Mouse (Mus musculus) CH12F3 (cell line): ENCODE measurements at regions not wholly inside any gene's neighbourhood (a gene's known extent, or its start where the extent isn't known, plus 50 kb on each side); places are given as distances from the start of the nearest gene placed in this dataset.

Experiments used
- in situ Hi-C: fragments of 300-500 bp; cut with MboI; formaldehyde crosslinking; loops from 2 replicates; pipeline ENCODE4 v1.14.3; 2020; ENCODE audit warnings: low sequenced_read_pairs

DNA sequence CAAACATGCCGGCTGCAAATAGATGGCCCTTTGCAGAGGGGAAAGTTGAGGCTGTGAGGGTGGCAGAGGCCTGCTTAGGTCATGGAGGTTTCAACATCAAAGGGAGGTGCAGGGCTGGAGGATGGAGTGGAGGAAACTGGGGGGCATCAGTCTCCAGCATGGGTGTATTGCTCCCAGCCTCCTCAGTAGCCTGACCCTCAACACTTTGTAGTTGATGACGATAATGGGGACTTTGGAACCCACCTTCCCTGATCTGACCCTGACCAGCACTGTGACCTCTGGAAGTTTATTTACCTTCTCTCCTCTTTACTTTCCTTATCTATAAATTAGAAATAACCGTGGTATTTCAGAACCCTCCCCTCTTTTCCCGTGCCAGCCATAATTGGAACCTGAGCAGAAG is 56.2 kb downstream of the Gm26897 start:
- in situ Hi-C loops = no loop called here

- in situ Hi-C loops = no loop called here
Observed at GRCm38 (mm10) chr5:111790527-111790926, 56.8 kb downstream of the Gm26897 start.

GRCm38 (mm10) chr5:111791089-111791561 is 57.4 kb downstream of the Gm26897 start:
- in situ Hi-C loops = no loop called here

DNA sequence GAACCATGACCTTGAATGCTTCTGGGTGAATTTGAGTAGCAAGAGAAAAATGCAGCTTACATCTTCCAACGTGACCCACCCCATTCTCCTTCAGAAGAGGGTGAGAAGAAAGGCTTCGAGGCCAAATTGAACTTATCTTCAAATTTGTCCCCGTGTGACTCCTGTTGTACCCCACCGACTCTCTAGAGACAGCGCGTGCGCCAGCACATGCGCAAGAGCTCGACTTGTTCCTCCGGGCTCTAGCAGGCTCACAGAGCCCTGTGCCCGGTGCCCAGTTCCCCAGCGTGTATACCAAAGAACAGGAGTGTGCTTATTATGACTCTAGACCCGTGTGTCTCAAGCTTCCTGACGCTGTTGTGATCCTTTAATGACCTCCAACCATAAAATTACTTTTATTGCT is 59.0 kb downstream of the Gm26897 start:
- in situ Hi-C loops = no loop called here

DNA sequence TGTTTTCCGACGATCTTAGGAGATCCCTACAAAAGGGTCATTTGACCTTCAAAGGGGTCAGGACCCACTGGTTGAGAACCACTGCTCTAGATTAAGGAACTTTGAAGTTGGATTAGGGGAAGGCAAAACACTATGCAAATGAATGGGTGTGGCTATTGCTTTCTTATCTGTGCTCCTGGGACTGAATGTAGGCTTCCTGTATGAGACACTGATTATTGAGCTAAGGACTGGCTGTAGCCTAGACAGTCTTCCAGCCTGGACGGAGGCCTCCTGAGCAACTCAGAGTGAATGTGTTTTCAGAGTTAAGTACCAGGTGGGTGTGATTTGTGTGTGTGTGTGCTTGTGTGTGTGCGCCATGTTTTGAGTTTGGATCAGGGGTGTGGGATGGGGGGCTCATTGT is 59.5 kb downstream of the Gm26897 start:
- in situ Hi-C loops = no loop called here

DNA sequence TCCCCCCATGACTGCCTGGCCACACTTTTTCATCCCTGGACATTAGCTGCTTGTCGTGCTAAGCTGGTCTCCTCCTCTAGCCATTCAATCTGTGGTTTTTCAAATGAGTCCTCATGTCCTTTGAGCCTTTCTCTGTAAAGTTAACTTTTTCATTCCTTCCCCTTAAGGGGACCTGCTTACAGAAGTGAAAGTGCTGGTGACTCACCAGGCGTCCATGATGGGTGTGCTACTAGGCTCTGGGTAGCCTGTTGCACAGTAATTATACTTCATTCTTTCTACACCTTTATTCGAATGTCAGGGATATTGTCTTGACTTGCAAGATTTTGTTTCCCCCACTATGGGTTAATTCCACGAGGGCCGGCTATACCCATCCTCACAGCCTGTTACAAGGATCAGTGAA is 63.2 kb downstream of the Gm26897 start:
- in situ Hi-C loops = no loop called here

GRCm38 (mm10) chr5:111799700-111800311 is 66.1 kb downstream of the Gm26897 start:
- in situ Hi-C loops = no loop called here

DNA sequence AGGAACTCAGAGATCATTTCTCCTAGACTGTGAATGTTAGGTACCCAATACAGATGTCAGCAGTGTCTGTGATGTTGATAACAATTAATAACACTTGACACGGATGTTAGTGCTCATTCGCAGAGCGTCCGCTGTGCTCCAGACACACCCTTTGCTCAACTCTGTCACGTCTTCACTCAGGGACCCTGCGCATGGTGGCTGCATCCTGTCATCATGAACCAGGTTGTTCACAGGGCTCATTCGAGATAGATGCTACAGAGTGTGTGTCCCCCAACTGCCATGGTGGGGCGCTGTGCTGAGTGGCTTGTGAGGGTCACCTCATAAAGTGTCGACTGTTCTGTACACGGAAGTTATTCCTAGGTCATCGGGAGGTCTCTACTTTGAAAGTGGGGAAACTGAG is 66.8 kb downstream of the Gm26897 start:
- in situ Hi-C loops = no loop called here

GRCm38 (mm10) chr5:111801051-111801450 is 67.3 kb downstream of the Gm26897 start:
- in situ Hi-C loops = no loop called here

GRCm38 (mm10) chr5:111804542-111804941 is 70.8 kb downstream of the Gm26897 start:
- in situ Hi-C loops = no loop called here

DNA sequence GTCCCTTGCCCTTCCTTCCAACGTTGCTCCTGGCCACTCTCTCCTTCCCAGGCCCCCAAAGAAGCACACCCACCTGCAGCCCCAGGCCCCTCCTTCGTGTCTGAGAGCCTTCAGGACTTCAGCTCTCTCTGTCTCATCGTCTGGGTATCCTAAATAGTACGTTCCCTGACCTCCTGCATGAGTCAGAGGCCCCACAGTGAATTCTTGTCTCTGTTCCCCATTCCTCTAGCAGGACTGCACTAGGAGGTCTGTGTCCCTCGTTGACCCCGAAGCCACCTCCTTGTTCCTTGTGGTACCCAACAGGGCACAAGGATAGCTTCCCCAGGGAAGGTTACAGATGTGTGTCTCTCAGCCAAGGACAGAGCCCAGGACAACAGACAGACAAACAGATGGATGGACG is 71.4 kb downstream of the Gm26897 start:
- in situ Hi-C loops = no loop called here

GRCm38 (mm10) chr5:111805761-111806191 is 72.1 kb downstream of the Gm26897 start:
- in situ Hi-C loops = no loop called here

GRCm38 (mm10) chr5:111810079-111810808 is 76.5 kb downstream of the Gm26897 start:
- in situ Hi-C loops = no loop called here

DNA sequence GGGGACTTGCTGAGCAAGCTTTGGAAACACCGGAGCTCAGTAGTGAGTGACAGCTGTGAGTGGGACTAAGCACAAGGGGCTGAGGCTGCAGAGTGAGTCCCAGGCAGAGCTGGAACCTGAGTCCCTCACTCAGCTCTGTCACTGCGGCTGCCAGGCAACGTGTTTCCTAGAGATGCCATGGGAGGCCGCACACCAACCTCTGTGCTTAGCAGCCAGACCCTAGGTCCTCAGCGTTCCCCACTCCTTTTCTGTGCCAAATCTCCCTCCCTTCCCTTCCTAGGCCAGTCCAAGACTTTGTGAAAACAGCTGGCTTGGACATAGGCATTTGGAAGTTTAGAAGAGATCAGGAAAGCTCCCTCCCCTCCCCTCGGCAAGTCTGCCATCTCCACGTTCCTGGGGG is 78.9 kb downstream of the Gm26897 start:
- in situ Hi-C loops = no loop called here

- in situ Hi-C loops = no loop called here
Observed at GRCm38 (mm10) chr5:111813090-111813753, 79.5 kb downstream of the Gm26897 start.

GRCm38 (mm10) chr5:111814893-111815760 is 81.4 kb downstream of the Gm26897 start:
- in situ Hi-C loops = no loop called here

- in situ Hi-C loops = no loop called here
Observed at GRCm38 (mm10) chr5:111820963-111821362, 87.2 kb downstream of the Gm26897 start.

GRCm38 (mm10) chr5:111822882-111823281 is 89.2 kb downstream of the Gm26897 start:
- in situ Hi-C loops = no loop called here

GRCm38 (mm10) chr5:111823420-111823819 is 89.7 kb downstream of the Gm26897 start:
- in situ Hi-C loops = no loop called here

GRCm38 (mm10) chr5:111823842-111824241 is 90.1 kb downstream of the Gm26897 start:
- in situ Hi-C loops = no loop called here

DNA sequence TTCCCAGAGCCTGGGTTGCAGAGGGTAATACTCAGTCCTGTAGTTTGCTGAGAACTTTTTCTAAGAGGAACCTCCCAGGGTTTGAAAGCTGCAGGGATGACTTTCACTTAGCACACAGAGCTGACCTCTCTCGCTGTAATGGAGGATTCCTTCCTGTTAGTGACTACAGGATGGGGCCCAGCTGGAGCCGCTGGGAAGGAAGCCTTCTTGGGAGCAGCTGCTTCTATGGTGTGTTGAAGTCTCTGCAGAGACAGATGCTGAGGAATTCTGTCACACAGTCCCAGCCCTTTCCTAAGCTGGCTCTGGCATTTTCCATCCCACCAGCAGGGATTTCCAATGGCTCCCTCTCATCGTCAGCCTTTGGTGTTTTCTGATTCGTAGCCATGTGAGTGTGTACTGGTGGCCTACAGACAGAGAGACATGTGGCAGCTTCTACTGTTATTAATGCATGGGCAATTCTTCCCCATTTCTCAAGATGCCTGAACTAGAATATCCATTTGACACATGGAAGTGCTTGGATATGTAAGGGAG is 90.9 kb downstream of the Gm26897 start:
- in situ Hi-C loops = no loop called here
